Mouse (Mus musculus) brain, embryonic 14.5 days (tissue): ENCODE results near the gene Ccm2.

Experiments used
- CTCF ChIP-seq: fragments of 200-500 bp; IDR thresholded peaks from 2 replicates; pipeline ENCODE4 v1.5.1; 2012; ENCODE audit warnings: inconsistent platforms, mild to moderate bottlenecking, moderate library complexity, borderline replicate concordance; ENCODE audit not compliant: insufficient read depth, insufficient read length; ENCODE audit errors: extremely low read depth
- POLR2A ChIP-seq: fragments of 200-500 bp; IDR thresholded peaks from 2 replicates; pipeline ENCODE4 v1.6.1; 2012; ENCODE audit warnings: mild to moderate bottlenecking, inconsistent platforms, borderline replicate concordance; ENCODE audit not compliant: poor library complexity, insufficient read depth, insufficient read length, severe bottlenecking; ENCODE audit errors: extremely low read depth

GRCm38 (mm10) chr11:6596205-6596604 lies 49.5 kb downstream of the Ccm2 start:
- no peak for TF ChIP-seq CTCF
- no peak for TF ChIP-seq POLR2A
